Mouse (Mus musculus) embryonic facial prominence, embryonic 13.5 days (tissue): ENCODE measurements around the gene Rps29. TPM values are rescaled to one million over a fixed set of nuclear protein-coding genes. Genes with fewer than 3 reads are reported as not detected.

Experiments used
- ATAC-seq: fragments of 200-750 bp; cut with Nextera tagmentation; 2 replicates; pipeline ENCODE4 v1.8.0; 2017; ENCODE audit warnings: low read depth; ENCODE audit not compliant: insufficient number of reproducible peaks, insufficient read depth, low FRiP score, low TSS enrichment
- H3K27ac ChIP-seq: fragments of 300-500 bp; sonication (generic); 2 replicates; pipeline ENCODE4 v1.5.1; 2015; ENCODE audit warnings: moderate library complexity, mild to moderate bottlenecking, inconsistent platforms
- H3K27me3 ChIP-seq: fragments of 300-500 bp; sonication (generic); 2 replicates; pipeline ENCODE4 v1.6.1; 2015; ENCODE audit warnings: mild to moderate bottlenecking, inconsistent platforms
- H3K36me3 ChIP-seq: fragments of 300-500 bp; sonication (generic); 2 replicates; pipeline ENCODE4 v1.6.1; 2015; ENCODE audit warnings: mild to moderate bottlenecking, inconsistent platforms
- H3K4me1 ChIP-seq: fragments of 300-500 bp; sonication (generic); 2 replicates; pipeline ENCODE4 v1.6.1; 2015; ENCODE audit warnings: inconsistent platforms
- H3K4me2 ChIP-seq: fragments of 300-500 bp; sonication (generic); 2 replicates; pipeline ENCODE4 v1.6.1; 2015; ENCODE audit warnings: moderate library complexity, mild to moderate bottlenecking, inconsistent platforms
- H3K4me3 ChIP-seq: fragments of 300-500 bp; sonication (generic); 2 replicates; pipeline ENCODE4 v1.5.1; 2015; ENCODE audit warnings: mild to moderate bottlenecking, inconsistent platforms
- H3K9ac ChIP-seq: fragments of 300-500 bp; sonication (generic); 2 replicates; pipeline ENCODE4 v1.6.1; 2015; ENCODE audit warnings: mild to moderate bottlenecking, inconsistent platforms
- H3K9me3 ChIP-seq: fragments of 300-500 bp; sonication (generic); 2 replicates; pipeline ENCODE4 v1.6.1; 2016; ENCODE audit warnings: inconsistent platforms
- WGBS: fragments of 180-500 bp; shearing (Covaris S2); methylation state at CpG from one replicate; pipeline ENCODE4 v1.1.7; 2015; ENCODE audit warnings: mixed read lengths; 5-methylcytosine and 5-hydroxymethylcytosine counted together
- polyA plus RNA-seq: library from polyadenylated mRNA; unstranded; fragments of >200 nt; fragmentation: Nextera tagmentation; extraction: Ambion mirVana; gene quantifications from 2 replicates; pipeline ENCODE4 v1.2.1, GENCODE M21; 2015

Rps29 gene
- polyA plus RNA-seq, 1 experiment from 2014 or later = 2,108 TPM

DNA sequence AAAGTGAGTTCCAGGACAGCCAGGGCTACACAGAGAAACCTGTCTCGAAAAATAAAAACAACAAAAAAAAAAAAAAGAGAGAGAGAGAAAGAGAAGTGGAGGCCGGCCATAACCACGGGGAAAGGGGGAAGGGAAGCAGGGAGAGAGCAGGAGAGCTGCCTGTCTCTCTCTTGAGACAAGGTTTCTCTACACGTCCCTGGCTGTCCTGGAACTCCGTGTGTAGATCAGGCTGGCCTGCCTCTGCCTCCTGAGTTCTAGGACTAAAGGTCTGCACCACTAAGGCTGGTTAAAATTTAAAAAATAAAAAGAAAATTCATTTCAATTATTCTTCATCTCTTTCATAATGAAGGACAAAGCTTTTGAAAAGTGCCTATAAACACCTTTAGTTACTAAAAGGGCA is 32.4 kb upstream of the Rps29 start:
- H3K27ac ChIP-seq = no peak overlapping the region
- peaks cover 18% of the 10 kb centered on the region for H3K4me1 ChIP-seq
- no peak overlapping the region for H3K4me3 ChIP-seq
- H3K4me2 ChIP-seq = no peak overlapping the region
- no peaks in the 10 kb centered on the region for H3K9me3 ChIP-seq
- ATAC-seq = no peak
- H3K27me3 ChIP-seq = no peaks in the 10 kb centered on the region
- no peak overlapping the region for H3K9ac ChIP-seq
- WGBS = 91% methylated on average over 5 of the region's 5 CpGs
- peaks cover 39% of the 10 kb centered on the region for H3K36me3 ChIP-seq

DNA sequence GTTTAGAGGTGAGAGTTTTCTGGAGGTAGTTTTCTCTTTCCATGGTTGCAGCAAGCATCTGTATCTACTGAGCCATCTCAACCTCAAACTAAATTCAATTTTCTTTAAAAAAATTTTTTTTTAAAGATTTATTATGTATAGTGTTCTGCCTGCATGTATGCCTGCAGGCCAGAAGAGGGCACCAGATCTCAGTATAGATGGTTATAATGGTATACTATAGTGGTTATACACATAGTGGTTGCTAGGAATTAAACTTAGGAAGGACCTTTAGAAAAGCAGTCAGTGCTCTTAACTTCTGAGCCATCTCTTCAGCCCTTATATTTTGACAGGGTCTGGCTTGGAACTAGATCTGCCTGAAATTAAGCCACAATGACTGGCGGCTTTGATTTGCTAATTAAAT is 31.5 kb upstream of the Rps29 start:
- no peaks in the 10 kb centered on the region for H3K9me3 ChIP-seq
- H3K4me2 ChIP-seq = no peak overlapping the region
- no peaks in the 10 kb centered on the region for H3K27me3 ChIP-seq
- no peak for ATAC-seq
- peaks cover 14% of the 10 kb centered on the region for H3K4me1 ChIP-seq
- peaks cover 39% of the 10 kb centered on the region for H3K36me3 ChIP-seq
- WGBS = 95% methylated on average over 1 of the region's 1 CpGs
- H3K4me3 ChIP-seq = no peak overlapping the region
- H3K9ac ChIP-seq = no peak overlapping the region
- H3K27ac ChIP-seq = no peak overlapping the region

DNA sequence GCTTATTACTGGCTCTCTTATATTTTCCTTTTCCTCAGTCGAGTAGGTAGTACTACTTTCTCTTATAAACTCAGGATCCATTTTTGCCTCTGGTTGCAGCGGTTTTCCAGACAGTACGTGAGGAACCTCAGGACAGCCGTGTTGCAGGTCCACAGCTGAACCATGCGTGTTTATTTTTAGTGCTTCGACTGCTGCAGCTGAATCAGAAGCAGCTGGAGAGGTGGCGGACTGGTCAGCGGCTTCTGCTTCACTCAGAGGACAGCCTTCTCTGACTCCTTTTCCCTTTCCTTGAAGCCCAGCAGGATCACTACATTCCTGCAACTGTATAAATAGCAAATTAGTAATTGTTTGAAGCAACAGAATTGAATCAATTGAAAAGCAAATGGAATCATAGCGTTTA is 31.1 kb upstream of the Rps29 start:
- Histone ChIP-seq H3K9ac (no peak overlapping the region), H3K9me3 (no peaks in the 10 kb centered on the region), H3K4me3 (no peak overlapping the region), H3K36me3 (peaks cover 39% of the 10 kb centered on the region), H3K27me3 (no peaks in the 10 kb centered on the region), H3K27ac (no peak overlapping the region), H3K4me1 (peaks cover 16% of the 10 kb centered on the region), H3K4me2 (no peak overlapping the region)
- WGBS = 88% methylated on average over 9 of the region's 9 CpGs
- no peak for ATAC-seq

DNA sequence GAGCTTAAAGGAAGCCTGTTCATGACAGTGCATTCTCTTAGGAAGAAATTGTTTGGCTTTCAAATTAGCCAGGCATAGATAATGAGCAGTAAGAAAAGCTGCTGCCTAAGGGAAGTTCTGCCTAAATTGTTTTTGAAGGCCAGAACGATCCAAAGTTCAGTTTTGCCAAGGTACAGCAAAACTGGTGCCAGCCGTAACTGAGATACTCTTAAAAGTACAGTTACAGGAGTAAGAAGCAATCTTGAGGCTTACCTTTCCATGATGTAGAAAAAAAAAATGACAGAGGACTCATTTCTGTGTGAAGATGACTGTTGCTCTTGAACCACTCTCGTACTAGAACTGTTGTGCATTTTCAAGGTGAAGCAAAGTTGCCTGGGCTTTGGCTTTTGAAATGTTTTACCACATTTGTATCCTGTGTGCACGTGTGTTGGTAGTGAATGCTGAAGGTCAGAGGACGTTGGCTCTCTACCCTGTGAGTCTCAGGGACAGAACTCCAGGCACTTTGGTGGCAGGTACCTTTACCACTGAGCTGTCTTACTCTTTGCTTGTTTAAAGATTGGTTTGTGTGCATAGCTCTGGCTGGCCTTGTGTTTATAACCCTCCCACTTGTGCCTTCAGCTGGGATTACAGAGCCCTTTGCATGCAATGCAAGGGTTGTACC is 28.0 kb upstream of the Rps29 start:
- Histone ChIP-seq H3K9ac (0 out of 2 replicates have a peak overlapping the region, but pooled peaks have one; percentile 11), H3K36me3 (peaks cover 40% of the 10 kb centered on the region), H3K27me3 (no peaks in the 10 kb centered on the region), H3K4me1 (peaks cover 25% of the 10 kb centered on the region), H3K9me3 (no peaks in the 10 kb centered on the region), H3K4me2 (peak overlapping the region; percentile 26; the same call in 1 of the 2 replicates), H3K4me3 (no peak overlapping the region), H3K27ac (no peak overlapping the region)
- WGBS = 66% methylated on average over 5 of the region's 5 CpGs
- no peak for ATAC-seq

DNA sequence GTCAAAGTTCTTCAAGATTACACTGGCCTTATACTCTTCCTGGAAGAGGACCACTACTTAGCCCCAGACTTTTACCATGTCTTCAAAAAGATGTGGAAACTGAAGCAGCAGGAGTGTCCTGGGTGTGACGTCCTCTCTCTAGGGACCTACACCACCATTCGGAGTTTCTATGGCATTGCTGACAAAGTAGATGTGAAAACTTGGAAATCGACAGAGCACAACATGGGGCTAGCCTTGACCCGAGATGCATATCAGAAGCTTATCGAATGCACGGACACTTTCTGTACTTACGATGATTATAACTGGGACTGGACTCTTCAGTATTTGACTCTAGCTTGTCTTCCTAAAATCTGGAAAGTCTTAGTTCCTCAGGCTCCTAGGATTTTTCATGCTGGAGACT is 26.4 kb upstream of the Rps29 start:
- Histone ChIP-seq H3K27me3 (no peaks in the 10 kb centered on the region), H3K4me2 (peak overlapping the region; percentile 95), H3K9me3 (no peaks in the 10 kb centered on the region), H3K27ac (no peak overlapping the region), H3K4me3 (peak overlapping the region; percentile 87), H3K4me1 (peaks cover 25% of the 10 kb centered on the region), H3K9ac (peak overlapping the region; percentile 93), H3K36me3 (peaks cover 32% of the 10 kb centered on the region)
- ATAC-seq = no peak
- 72% methylated on average over 7 of the region's 7 CpGs for WGBS

DNA sequence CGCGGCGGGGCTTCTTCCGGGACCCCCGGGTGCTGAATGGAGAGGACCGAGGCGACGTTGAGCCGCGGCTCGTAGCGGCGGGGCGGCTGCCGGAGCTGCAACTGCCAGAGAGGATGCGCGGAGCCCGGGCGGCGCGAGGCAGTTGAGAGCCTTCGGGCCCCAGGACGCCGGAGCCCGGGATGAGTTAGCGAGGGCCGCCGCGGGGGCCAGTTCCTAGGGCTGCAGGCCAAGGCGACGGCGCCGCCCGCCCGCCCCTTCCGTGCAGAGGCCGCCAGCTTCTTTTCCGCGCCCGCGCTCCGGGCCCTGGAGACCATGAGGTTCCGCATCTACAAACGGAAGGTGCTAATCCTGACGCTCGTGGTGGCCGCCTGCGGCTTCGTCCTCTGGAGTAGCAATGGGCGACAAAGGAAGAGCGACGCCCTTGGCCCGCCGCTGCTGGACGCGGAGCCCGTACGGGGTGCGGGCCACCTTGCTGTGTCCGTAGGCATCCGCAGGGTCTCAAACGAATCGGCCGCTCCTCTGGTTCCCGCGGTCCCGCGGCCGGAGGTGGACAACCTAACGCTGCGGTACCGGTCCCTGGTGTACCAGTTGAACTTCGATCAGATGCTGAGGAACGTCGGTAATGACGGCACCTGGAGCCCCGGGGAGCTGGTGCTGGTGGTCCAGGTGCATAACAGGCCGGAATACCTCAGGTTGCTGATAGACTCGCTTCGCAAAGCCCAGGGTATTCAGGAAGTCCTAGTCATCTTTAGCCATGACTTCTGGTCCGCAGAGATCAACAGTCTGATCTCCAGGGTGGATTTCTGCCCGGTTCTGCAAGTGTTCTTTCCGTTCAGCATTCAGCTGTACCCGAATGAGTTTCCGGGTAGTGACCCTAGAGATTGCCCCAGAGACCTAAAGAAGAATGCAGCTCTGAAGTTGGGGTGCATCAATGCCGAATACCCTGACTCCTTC is 25.6 kb upstream of the Rps29 start:
- Histone ChIP-seq H3K4me2 (peak overlapping the region; percentile 95), H3K27me3 (no peaks in the 10 kb centered on the region)
- 1% methylated on average over 77 of the region's 86 CpGs for WGBS

DNA sequence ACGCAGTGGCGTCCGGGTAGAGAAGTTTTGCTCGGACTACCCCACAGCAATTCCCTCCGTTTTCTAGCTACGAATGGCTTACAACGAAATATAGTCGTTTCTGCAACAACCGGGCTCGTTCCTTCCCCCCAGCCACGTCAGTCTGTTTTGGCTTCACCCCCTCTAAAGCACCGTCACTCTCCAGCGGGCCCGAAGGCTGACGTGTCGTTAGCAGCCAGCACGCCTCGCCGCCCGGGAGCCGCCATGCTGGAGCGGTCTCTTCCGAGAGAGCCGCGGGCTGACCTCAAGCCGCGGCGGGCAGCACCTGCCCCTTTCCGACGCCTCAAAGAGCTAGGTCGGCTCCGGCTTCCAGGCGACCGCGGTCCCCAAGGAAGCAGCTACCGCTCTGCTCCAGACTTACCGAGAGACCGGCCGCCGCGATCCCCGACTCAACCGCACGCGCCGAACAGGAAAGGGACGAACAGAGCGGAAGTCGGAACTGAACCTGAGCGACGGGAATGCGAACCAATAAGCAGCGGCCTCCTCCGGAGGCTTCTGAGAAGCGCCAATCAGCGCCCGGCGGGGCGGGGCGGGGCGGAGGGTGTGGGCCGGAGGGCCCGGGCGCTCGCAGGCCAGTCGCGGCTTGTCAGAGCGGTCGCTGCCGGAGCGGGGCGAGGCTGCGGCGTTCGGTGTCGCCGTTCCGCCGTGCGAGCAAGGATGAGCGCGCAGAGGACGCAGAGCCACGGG is 24.8 kb upstream of the Rps29 start, which contains the start of the genes Rpl36al and Mgat2:
TSS of gene Rpl36al (minus strand) at position 501 of the 726 bp plus-strand sequence.
TSS of gene Mgat2 (plus strand) at position 575 of the 726 bp plus-strand sequence.
- Histone ChIP-seq H3K4me3 (peak within 1 kb of the TSS; percentile 87), H3K4me1 (peaks cover 25% of the 10 kb centered on the region), H3K27ac (peak within 1 kb of the TSS; percentile 90), H3K36me3 (peaks cover 19% of the 10 kb centered on the region), H3K9me3 (no peaks in the 10 kb centered on the region), H3K4me2 (peak within 1 kb of the TSS; percentile 95), H3K27me3 (no peaks in the 10 kb centered on the region), H3K9ac (peak within 1 kb of the TSS; percentile 93)
- WGBS = under 1% methylated on average over 83 of the region's 84 CpGs
- peak; percentile 98 for ATAC-seq

More for the DNA sequence above, 25.6 kb upstream of the Rps29 start:
- Histone ChIP-seq H3K4me3 (peak overlapping the region; percentile 87), H3K36me3 (peaks cover 24% of the 10 kb centered on the region), H3K9ac (peak overlapping the region; percentile 93), H3K27ac (peak overlapping the region; percentile 90), H3K9me3 (no peaks in the 10 kb centered on the region), H3K4me1 (peaks cover 25% of the 10 kb centered on the region)
- peak; percentile 68 for ATAC-seq

DNA sequence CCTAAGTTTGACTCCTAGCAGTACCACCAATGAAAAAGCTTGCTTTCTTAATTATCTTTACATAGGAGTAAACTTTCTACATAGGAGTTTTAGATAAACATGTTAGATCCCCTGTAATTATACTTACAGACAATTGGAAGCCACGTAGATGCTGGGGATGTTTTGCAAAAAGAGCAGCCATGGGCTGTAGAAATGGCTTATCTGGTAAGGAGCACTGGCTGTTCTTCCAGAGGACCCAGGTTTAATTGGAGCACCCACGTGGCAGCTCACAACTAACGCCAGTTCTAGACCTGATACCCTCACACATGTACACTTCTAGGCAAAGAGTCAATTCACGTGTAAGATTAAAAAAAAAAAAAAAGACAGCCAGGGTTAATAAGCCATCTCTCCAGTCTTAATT is 22.8 kb upstream of the Rps29 start:
- Histone ChIP-seq H3K27me3 (no peaks in the 10 kb centered on the region), H3K27ac (no peak overlapping the region), H3K4me2 (no peak overlapping the region), H3K9ac (no peak overlapping the region), H3K9me3 (no peaks in the 10 kb centered on the region), H3K36me3 (peaks cover 14% of the 10 kb centered on the region), H3K4me3 (no peak overlapping the region), H3K4me1 (peaks cover 18% of the 10 kb centered on the region)
- WGBS = 92% methylated on average over 4 of the region's 4 CpGs
- ATAC-seq = no peak

DNA sequence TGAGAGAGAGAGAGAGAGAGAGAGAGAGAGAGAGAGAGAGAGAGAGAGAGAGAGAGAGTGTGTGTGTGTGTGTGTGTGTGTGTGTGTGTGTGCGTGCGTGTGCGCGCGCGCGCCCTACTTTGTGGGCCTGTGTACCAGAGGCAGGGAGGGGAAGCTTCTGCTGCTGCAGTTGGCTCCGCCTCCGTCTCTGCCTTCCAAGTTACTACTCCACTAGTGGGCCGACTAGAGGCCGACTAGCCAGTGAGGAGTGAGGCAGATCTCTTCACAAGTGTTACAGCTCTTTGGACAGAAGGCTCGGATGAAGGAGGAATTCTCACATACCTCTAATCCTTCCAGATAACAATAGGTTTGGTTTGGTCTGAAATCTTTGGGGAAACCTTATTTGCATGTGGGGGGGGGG is 20.4 kb upstream of the Rps29 start:
- Histone ChIP-seq H3K4me2 (no peak overlapping the region), H3K4me3 (no peak overlapping the region), H3K36me3 (peaks cover 27% of the 10 kb centered on the region), H3K9ac (no peak overlapping the region), H3K9me3 (no peaks in the 10 kb centered on the region), H3K27ac (no peak overlapping the region), H3K27me3 (no peaks in the 10 kb centered on the region), H3K4me1 (0 out of 2 replicates have a peak, but pooled peaks cover 5% of the 10 kb centered on the region)
- WGBS = 85% methylated on average over 12 of the region's 12 CpGs
- no peak for ATAC-seq

DNA sequence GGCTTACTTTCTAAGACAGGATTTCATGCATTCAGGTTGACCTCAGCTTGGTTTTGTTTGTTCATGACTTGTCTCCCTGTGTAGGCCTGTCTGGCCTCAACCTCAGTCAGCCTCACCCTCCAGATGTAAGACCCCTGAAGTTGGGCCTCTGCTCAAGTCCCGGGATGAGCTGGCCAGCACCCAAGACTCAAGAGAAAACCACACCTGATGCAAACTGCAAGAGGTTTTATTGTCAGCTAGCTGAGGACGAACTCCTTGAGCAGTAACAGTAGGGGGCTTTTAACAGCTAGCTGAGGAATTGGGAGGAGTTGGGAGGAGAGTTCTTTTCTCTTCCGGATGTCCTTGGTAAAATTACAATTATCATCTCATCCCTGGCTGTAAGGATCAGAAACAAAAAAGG is 18.5 kb upstream of the Rps29 start:
- Histone ChIP-seq H3K9ac (no peak overlapping the region), H3K4me1 (no peaks in the 10 kb centered on the region), H3K27ac (no peak overlapping the region), H3K36me3 (peaks cover 31% of the 10 kb centered on the region), H3K4me2 (no peak overlapping the region), H3K27me3 (no peaks in the 10 kb centered on the region), H3K9me3 (no peaks in the 10 kb centered on the region), H3K4me3 (no peak overlapping the region)
- ATAC-seq = no peak
- WGBS = 81% methylated on average over 3 of the region's 3 CpGs

DNA sequence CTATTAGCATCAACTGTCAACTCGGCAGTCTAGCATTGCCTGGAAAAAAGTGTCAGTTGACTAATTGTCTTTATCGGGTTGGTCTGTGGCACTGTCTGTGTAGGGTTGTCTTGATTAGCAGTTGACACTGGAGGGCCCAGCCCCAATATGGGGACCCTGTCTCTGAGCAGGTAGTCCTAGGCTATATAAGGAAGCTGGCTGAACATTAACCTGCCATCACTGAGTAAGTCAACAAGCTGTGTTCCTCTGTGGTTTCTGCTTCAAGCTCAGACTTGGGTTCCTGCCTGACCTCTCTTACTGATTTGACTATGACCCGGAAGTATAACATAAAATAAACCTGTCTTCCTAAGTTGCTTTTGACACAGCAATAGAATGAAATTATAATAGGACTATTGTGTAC is 17.0 kb upstream of the Rps29 start:
- Histone ChIP-seq H3K9ac (no peak overlapping the region), H3K27me3 (no peaks in the 10 kb centered on the region), H3K4me3 (no peak overlapping the region), H3K4me2 (no peak overlapping the region), H3K27ac (no peak overlapping the region), H3K9me3 (no peaks in the 10 kb centered on the region), H3K36me3 (peaks cover 30% of the 10 kb centered on the region), H3K4me1 (no peaks in the 10 kb centered on the region)
- 91% methylated on average over 3 of the region's 3 CpGs for WGBS
- ATAC-seq = no peak
